Mouse (Mus musculus) midbrain, embryonic 16.5 days (tissue): Measurements from ENCODE around the gene Dusp16. TPM values are rescaled to one million over a fixed set of nuclear protein-coding genes. Genes with fewer than 3 reads are reported as not detected.

ENCODE experiments used
- ATAC-seq: fragments of 200-750 bp; cut with Nextera tagmentation; 2 replicates; pipeline ENCODE4 v1.8.0; 2017; ENCODE audit warnings: moderate TSS enrichment
- H3K27ac ChIP-seq: fragments of 300-500 bp; sonication (generic); 2 replicates; pipeline ENCODE4 v1.5.1; 2014; ENCODE audit warnings: mild to moderate bottlenecking, low read length, mixed read lengths
- H3K27me3 ChIP-seq: fragments of 300-500 bp; sonication (generic); 2 replicates; pipeline ENCODE4 v1.6.1; 2014; ENCODE audit warnings: low read depth, low read length, mixed read lengths; ENCODE audit not compliant: control insufficient read depth, insufficient read depth
- H3K36me3 ChIP-seq: fragments of 300-500 bp; sonication (generic); 2 replicates; pipeline ENCODE4 v1.6.1; 2014; ENCODE audit warnings: mild to moderate bottlenecking, low read length, moderate library complexity, mixed read lengths; ENCODE audit not compliant: control insufficient read depth, insufficient read depth
- H3K4me1 ChIP-seq: fragments of 300-500 bp; sonication (generic); 2 replicates; pipeline ENCODE4 v1.6.1; 2014; ENCODE audit warnings: mild to moderate bottlenecking, low read length, mixed read lengths; ENCODE audit not compliant: control insufficient read depth, insufficient read depth
- H3K4me2 ChIP-seq: fragments of 300-500 bp; sonication (generic); 2 replicates; pipeline ENCODE4 v1.6.1; 2014; ENCODE audit warnings: mild to moderate bottlenecking, low read length, mixed read lengths
- H3K4me3 ChIP-seq: fragments of 300-500 bp; sonication (generic); 2 replicates; pipeline ENCODE4 v1.5.1; 2014; ENCODE audit warnings: low read depth, mild to moderate bottlenecking, low read length, moderate library complexity, mixed read lengths
- H3K9ac ChIP-seq: fragments of 300-500 bp; sonication (generic); 2 replicates; pipeline ENCODE4 v1.6.1; 2014; ENCODE audit warnings: low read depth, low read length, mixed read lengths
- H3K9me3 ChIP-seq: fragments of 300-500 bp; sonication (generic); replicated peaks from 2 replicates; pipeline ENCODE4 v1.6.1; 2014; ENCODE audit warnings: mild to moderate bottlenecking, low read length, mixed read lengths; ENCODE audit not compliant: control insufficient read depth, poor library complexity, severe bottlenecking
- WGBS: fragments of 180-500 bp; shearing (Covaris S2); extraction: QIAGEN DNeasy Blood & Tissue Kit; methylation state at CpG from one replicate; pipeline ENCODE4 v1.1.7; 2014; 5-methylcytosine and 5-hydroxymethylcytosine counted together
- polyA plus RNA-seq: library from polyadenylated mRNA; unstranded; fragments of >200 nt; fragmentation: Nextera tagmentation; extraction: Ambion mirVana; gene quantifications from 2 replicates; pipeline ENCODE4 v1.2.1, GENCODE M21; 2015

Dusp16 gene
- polyA plus RNA-seq, 1 experiment from 2014 or later: 5.5 TPM

- 94% methylated on average over 6 of the region's 6 CpGs for WGBS
- no peak overlapping the region for H3K9ac ChIP-seq
- H3K27me3 ChIP-seq: no peaks in the 10 kb centered on the region
- H3K4me1 ChIP-seq: no peaks in the 10 kb centered on the region
- no peak overlapping the region for H3K27ac ChIP-seq
- ATAC-seq: no peak
- no peaks in the 10 kb centered on the region for H3K36me3 ChIP-seq
- no peak overlapping the region for H3K4me3 ChIP-seq
- H3K9me3 ChIP-seq: no peaks in the 10 kb centered on the region
- no peak overlapping the region for H3K4me2 ChIP-seq
Measured at GRCm38 (mm10) chr6:134701211-134701602, 91.2 kb downstream of the Dusp16 start.

DNA sequence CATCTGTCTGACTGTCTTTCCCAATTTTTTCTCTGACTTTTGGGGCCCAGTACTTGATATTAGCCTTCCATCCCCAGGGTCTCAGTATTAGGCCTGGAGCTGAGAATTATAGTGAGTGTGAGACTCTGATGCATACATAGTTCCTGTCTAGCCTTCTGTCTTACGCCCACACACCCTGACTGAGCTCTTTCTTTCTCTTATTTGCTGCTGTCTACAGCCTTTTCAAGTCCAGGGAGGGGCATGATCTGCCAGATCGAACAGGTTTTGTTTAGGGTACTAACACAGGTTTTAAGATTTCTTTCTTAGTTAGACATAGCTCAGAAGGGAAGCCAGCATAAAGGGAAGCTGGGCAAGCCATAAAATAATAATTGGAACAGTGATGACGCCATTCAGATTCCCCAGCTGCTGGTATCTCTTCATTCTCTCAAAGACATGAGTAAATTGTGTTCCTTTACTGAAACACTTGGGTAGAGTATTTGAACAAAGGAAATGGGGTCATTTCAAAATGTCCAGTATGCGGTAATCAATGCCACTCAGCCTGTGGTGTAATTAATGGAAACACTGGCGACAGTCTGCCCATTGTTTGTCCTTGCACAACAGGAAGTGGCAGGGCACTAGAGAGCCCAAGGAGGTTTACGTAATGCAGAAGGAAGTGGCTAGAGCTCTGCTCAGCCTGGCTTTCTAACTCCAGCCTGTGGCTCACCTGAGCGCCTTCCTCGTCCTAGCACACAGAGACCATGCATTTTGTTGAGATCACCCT, 91.8 kb downstream of the Dusp16 start:
- H3K27ac ChIP-seq: no peak overlapping the region
- no peak overlapping the region for H3K9ac ChIP-seq
- H3K4me3 ChIP-seq: no peak overlapping the region
- ATAC-seq: no peak
- H3K4me1 ChIP-seq: no peaks in the 10 kb centered on the region
- H3K9me3 ChIP-seq: no peaks in the 10 kb centered on the region
- no peaks in the 10 kb centered on the region for H3K27me3 ChIP-seq
- no peak overlapping the region for H3K4me2 ChIP-seq
- H3K36me3 ChIP-seq: no peaks in the 10 kb centered on the region
- WGBS: 70% methylated on average over 8 of the region's 8 CpGs

- Histone ChIP-seq H3K27ac (no peak overlapping the region), H3K9ac (no peak overlapping the region), H3K9me3 (no peaks in the 10 kb centered on the region), H3K27me3 (no peaks in the 10 kb centered on the region), H3K4me1 (no peaks in the 10 kb centered on the region), H3K36me3 (no peaks in the 10 kb centered on the region), H3K4me2 (no peak overlapping the region), H3K4me3 (no peak overlapping the region)
- WGBS: 93% methylated on average over 5 of the region's 5 CpGs
- ATAC-seq: no peak
Measured at GRCm38 (mm10) chr6:134698243-134698642, 94.2 kb downstream of the Dusp16 start.

GRCm38 (mm10) chr6:134696554-134696953, 95.9 kb downstream of the Dusp16 start:
- ATAC-seq: no peak
- Histone ChIP-seq H3K27ac (no peak overlapping the region), H3K4me1 (no peaks in the 10 kb centered on the region), H3K9me3 (no peaks in the 10 kb centered on the region), H3K4me3 (no peak overlapping the region), H3K27me3 (no peaks in the 10 kb centered on the region), H3K36me3 (no peaks in the 10 kb centered on the region), H3K9ac (no peak overlapping the region), H3K4me2 (no peak overlapping the region)
- 81% methylated on average over 2 of the region's 2 CpGs for WGBS

GRCm38 (mm10) chr6:134696146-134696545, 96.3 kb downstream of the Dusp16 start:
- H3K4me1 ChIP-seq: no peaks in the 10 kb centered on the region
- no peaks in the 10 kb centered on the region for H3K9me3 ChIP-seq
- no peak overlapping the region for H3K9ac ChIP-seq
- no peak overlapping the region for H3K27ac ChIP-seq
- no peaks in the 10 kb centered on the region for H3K36me3 ChIP-seq
- WGBS: 77% methylated on average over 4 of the region's 4 CpGs
- H3K4me3 ChIP-seq: no peak overlapping the region
- no peaks in the 10 kb centered on the region for H3K27me3 ChIP-seq
- H3K4me2 ChIP-seq: no peak overlapping the region
- ATAC-seq: no peak

DNA sequence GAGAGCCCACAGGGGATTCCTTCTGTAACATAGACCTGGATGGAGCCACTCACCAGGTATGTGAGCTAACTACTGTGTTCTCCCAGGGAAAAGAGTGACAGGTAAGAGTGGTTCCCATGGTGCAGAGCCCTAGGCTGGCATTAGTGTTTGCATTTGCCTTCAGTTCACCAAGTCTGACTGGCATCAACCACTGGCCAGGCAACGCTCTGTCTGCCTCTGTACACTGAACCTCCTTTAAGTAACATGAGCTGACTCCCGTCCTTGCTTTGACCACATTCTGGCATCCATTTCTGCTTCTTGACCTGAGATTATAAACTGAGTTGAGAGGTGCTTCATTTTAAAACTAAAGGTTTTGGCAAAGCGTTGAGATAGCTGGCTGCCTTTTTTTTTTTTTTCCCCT, 96.8 kb downstream of the Dusp16 start:
- no peak overlapping the region for H3K9ac ChIP-seq
- 95% methylated on average over 3 of the region's 3 CpGs for WGBS
- H3K4me1 ChIP-seq: no peaks in the 10 kb centered on the region
- H3K27me3 ChIP-seq: no peaks in the 10 kb centered on the region
- H3K4me2 ChIP-seq: no peak overlapping the region
- no peak overlapping the region for H3K4me3 ChIP-seq
- H3K9me3 ChIP-seq: no peaks in the 10 kb centered on the region
- H3K27ac ChIP-seq: no peak overlapping the region
- ATAC-seq: no peak
- no peaks in the 10 kb centered on the region for H3K36me3 ChIP-seq

DNA sequence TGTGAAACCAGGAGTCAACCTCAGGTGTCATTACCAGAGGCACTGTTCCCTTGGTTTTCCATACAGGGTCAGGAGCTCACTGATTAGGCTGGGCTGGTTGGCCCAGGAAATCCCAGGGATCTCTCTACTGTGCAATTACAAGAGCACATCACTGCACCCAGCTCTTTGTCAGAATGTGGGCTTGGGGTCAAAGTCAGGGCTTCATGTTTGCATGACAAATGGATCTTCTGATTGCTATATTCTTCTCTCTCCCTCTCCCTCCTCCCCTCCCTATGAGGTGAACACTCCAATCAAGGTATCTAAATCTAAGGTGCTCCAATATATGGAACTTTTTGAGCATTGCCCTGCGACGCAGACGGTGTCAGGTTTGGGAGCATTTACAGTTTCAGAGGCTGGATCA, 97.4 kb downstream of the Dusp16 start:
- no peak overlapping the region for H3K27ac ChIP-seq
- H3K4me2 ChIP-seq: no peak overlapping the region
- no peak for ATAC-seq
- WGBS: 99% methylated on average over 3 of the region's 3 CpGs
- H3K36me3 ChIP-seq: no peaks in the 10 kb centered on the region
- H3K9me3 ChIP-seq: no peaks in the 10 kb centered on the region
- H3K4me3 ChIP-seq: no peak overlapping the region
- no peaks in the 10 kb centered on the region for H3K4me1 ChIP-seq
- no peaks in the 10 kb centered on the region for H3K27me3 ChIP-seq
- H3K9ac ChIP-seq: no peak overlapping the region

DNA sequence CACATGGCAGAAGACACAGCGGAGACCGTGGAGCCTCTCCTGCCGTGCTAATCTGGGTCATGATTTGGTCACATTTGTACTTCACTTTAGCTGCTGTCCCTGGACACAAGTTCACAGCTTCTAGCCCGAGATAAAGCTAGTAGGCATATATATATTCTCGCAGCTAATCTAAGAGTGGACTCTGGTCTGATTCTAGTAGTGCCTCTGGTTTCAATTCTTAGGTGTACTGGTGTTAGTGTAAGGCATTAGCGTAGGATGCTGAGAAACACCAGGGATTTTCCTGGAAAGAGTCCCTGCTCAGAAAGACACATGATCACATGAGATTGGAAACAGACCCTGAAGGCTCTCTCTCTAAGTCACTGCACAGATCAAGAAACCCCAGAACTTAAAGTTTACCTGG, 97.9 kb downstream of the Dusp16 start:
- Histone ChIP-seq H3K27ac (no peak overlapping the region), H3K4me2 (no peak overlapping the region), H3K9ac (no peak overlapping the region), H3K4me3 (no peak overlapping the region), H3K36me3 (no peaks in the 10 kb centered on the region), H3K9me3 (no peaks in the 10 kb centered on the region), H3K27me3 (no peaks in the 10 kb centered on the region), H3K4me1 (no peaks in the 10 kb centered on the region)
- 84% methylated on average over 6 of the region's 6 CpGs for WGBS
- no peak for ATAC-seq

DNA sequence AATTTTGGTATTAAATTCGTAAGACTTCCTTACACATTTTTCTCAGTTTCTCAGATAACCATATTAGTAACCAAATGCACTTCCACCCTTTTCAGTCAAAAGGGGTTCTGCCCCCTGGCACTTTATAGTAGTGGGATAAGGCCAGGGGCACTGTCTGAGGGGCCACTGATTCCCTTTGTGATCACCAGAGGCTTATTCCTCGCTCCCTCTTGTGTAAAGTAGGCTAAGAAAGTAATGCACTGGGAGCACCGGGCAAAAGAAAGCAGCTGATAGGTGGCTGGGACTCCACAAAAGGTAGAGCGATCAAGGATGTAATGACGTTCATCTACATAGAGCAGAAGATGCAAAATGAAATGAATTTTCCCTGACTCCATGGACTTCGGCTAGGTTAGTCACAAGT, 106.9 kb downstream of the Dusp16 start:
- WGBS: 67% methylated on average over 6 of the region's 6 CpGs
- H3K4me3 ChIP-seq: no peak overlapping the region
- peak; percentile 52; the same call in 1 of the 2 replicates for ATAC-seq
- H3K4me2 ChIP-seq: no peak overlapping the region
- peak overlapping the region; percentile 71 for H3K27ac ChIP-seq
- peaks cover 13% of the 10 kb centered on the region for H3K4me1 ChIP-seq
- H3K9ac ChIP-seq: no peak overlapping the region
- H3K9me3 ChIP-seq: no peaks in the 10 kb centered on the region
- H3K27me3 ChIP-seq: no peaks in the 10 kb centered on the region
- peaks cover 5% of the 10 kb centered on the region; the same call in 1 of the 2 replicates for H3K36me3 ChIP-seq
